Mouse (Mus musculus): ENCODE results near the gene Olfr126. TPM values are rescaled to one million over a fixed set of nuclear protein-coding genes. Genes with fewer than 3 reads are reported as not detected.

Olfr126 gene
- not detected in 2 replicates for polyA plus RNA-seq (2015; fragmentation: Nextera tagmentation; extraction: Ambion mirVana)

GRCm38 (mm10) chr17:37847183-37847582 is at the start of gene Olfr126:
TSS of gene Olfr126 (plus strand) at chr17:37847483.

GRCm38 (mm10) chr17:37799588-37799987 is 47.7 kb upstream of the Olfr126 start, which contains the start of gene Olfr124:
TSS of gene Olfr124 (plus strand) at chr17:37799888.

GRCm38 (mm10) chr17:37832649-37833048 is 14.6 kb upstream of the Olfr126 start, which contains the start of gene Olfr125:
TSS of gene Olfr125 (plus strand) at chr17:37832949.

GRCm38 (mm10) chr17:37900137-37900536 is 52.9 kb downstream of the Olfr126 start, which contains the start of gene Olfr127:
TSS of gene Olfr127 (plus strand) at chr17:37900437.

Other genes starting within 250 kb of the Olfr126 start
- gene Olfr115, start 220.4 kb upstream of the Olfr126 start, polyA plus RNA-seq (2015; fragmentation: Nextera tagmentation; extraction: Ambion mirVana): not detected in 2 replicates
- not detected in 2 replicates for gene Olfr116, start 220.3 kb upstream of the Olfr126 start, polyA plus RNA-seq (2015; fragmentation: Nextera tagmentation; extraction: Ambion mirVana)
- gene Olfr117, start 183.7 kb upstream of the Olfr126 start, polyA plus RNA-seq (2015; fragmentation: Nextera tagmentation; extraction: Ambion mirVana): not detected in 2 replicates
- gene Olfr118, start 180.5 kb upstream of the Olfr126 start, polyA plus RNA-seq (2015; fragmentation: Nextera tagmentation; extraction: Ambion mirVana): not detected in 2 replicates
- gene Olfr119, start 150.9 kb upstream of the Olfr126 start, polyA plus RNA-seq (2015; fragmentation: Nextera tagmentation; extraction: Ambion mirVana): not detected in 2 replicates
- not detected in 2 replicates for gene Olfr120, start 125.7 kb upstream of the Olfr126 start, polyA plus RNA-seq (2015; fragmentation: Nextera tagmentation; extraction: Ambion mirVana)
- gene Olfr121, start 98.6 kb upstream of the Olfr126 start, polyA plus RNA-seq (2015; fragmentation: Nextera tagmentation; extraction: Ambion mirVana): not detected in 2 replicates
- gene Olfr122, start 78.9 kb upstream of the Olfr126 start, polyA plus RNA-seq (2015; fragmentation: Nextera tagmentation; extraction: Ambion mirVana): not detected in 2 replicates
- gene Olfr123, start 54.0 kb upstream of the Olfr126 start, polyA plus RNA-seq (2015; fragmentation: Nextera tagmentation; extraction: Ambion mirVana): not detected in 2 replicates
- not detected in 2 replicates for gene Olfr124, start 47.6 kb upstream of the Olfr126 start, polyA plus RNA-seq (2015; fragmentation: Nextera tagmentation; extraction: Ambion mirVana)
- not detected in 2 replicates for gene Olfr125, start 14.5 kb upstream of the Olfr126 start, polyA plus RNA-seq (2015; fragmentation: Nextera tagmentation; extraction: Ambion mirVana)
- gene Olfr127, start 53.0 kb downstream of the Olfr126 start, polyA plus RNA-seq (2015; fragmentation: Nextera tagmentation; extraction: Ambion mirVana): not detected in 2 replicates
- gene Olfr128, start 73.1 kb downstream of the Olfr126 start, polyA plus RNA-seq (2015; fragmentation: Nextera tagmentation; extraction: Ambion mirVana): not detected in 2 replicates
- gene Olfr761, start 105.6 kb downstream of the Olfr126 start, polyA plus RNA-seq (2015; fragmentation: Nextera tagmentation; extraction: Ambion mirVana): not detected in 2 replicates
- not detected in 2 replicates for gene Olfr129, start 212.6 kb downstream of the Olfr126 start, polyA plus RNA-seq (2015; fragmentation: Nextera tagmentation; extraction: Ambion mirVana)
- not detected in 2 replicates for gene Olfr130, start 216.4 kb downstream of the Olfr126 start, polyA plus RNA-seq (2015; fragmentation: Nextera tagmentation; extraction: Ambion mirVana)
- not detected in 2 replicates for gene Olfr131, start 241.2 kb downstream of the Olfr126 start, polyA plus RNA-seq (2015; fragmentation: Nextera tagmentation; extraction: Ambion mirVana)